Mouse (Mus musculus): ENCODE data around the gene Eepd1. TPM values are rescaled to one million over a fixed set of nuclear protein-coding genes. Genes with fewer than 3 reads are reported as not detected.

The Eepd1 gene
- 6.1 and 6.2 TPM in 2 replicates for polyA plus RNA-seq (2012)

GRCm38 (mm10) chr9:25481344-25482095, at the start of gene Eepd1:
TSS of gene Eepd1 (plus strand) at chr9:25481547.

Other genes with a start within 250 kb of the Eepd1 start
- gene Sept7, start 229.1 kb upstream of the Eepd1 start, polyA plus RNA-seq (2012) = 7.8 and 10.6 TPM in 2 replicates

Data from megakaryocyte-erythroid progenitor cell, adult 5 weeks (primary cell).